In genomic region chr4:142927328-142928108, GRCm38 (mm10) we compare ENCODE assay signal across 15 mouse cellular contexts.
DNase-seq lines count a peak whose midpoint lies in the region; ATAC-seq and TF ChIP-seq lines count a peak whose summit lies in the region.
"Had no signal": no experiment of that assay in that cellular context is flagged by ENCODE, and none has a peak within 500 bp of the region (broad histone marks: within the 10 kb centered on the region; RNA-seq: fewer than 3 reads in every experiment).

No protein-coding gene starts in this region.

- no peaks in the 10 kb centered on the region for H3K36me3 ChIP-seq in lung, embryonic 14.5 days (ENCODE audit: insufficient read depth)
- H3K36me3 ChIP-seq: liver, embryonic 13.5 days had no signal

- no peaks in the 10 kb centered on the region for H3K27me3 ChIP-seq in lung, embryonic 14.5 days (ENCODE audit: insufficient read depth, low read length)
- H3K27me3 ChIP-seq: liver, embryonic 13.5 days had no signal

- no peak overlapping the region for H3K4me2 ChIP-seq in lung, embryonic 14.5 days
- H3K4me2 ChIP-seq: liver, embryonic 13.5 days had no signal

- TF ChIP-seq CTCF in lung, embryonic 14.5 days (IDR thresholded peaks at IDR 0.05; ENCODE audit: low read depth), result no peak

- no peaks in the 10 kb centered on the region for H3K4me1 ChIP-seq in lung, embryonic 14.5 days (ENCODE audit: insufficient read depth)
- H3K4me1 ChIP-seq: liver, embryonic 13.5 days had no signal

- H3K4me3 ChIP-seq in lung, embryonic 14.5 days (ENCODE audit: low read depth, low read length), result no peak overlapping the region
- H3K4me3 ChIP-seq: liver, embryonic 13.5 days; myocyte had no signal

- H3K9me3 ChIP-seq in lung, embryonic 14.5 days (ENCODE audit: low read depth, low read length), result no peaks in the 10 kb centered on the region

- ATAC-seq in cerebellum, adult (ENCODE audit: insufficient number of reproducible peaks, low FRiP score, low TSS enrichment), result no peak
- ATAC-seq in lung, embryonic 14.5 days (ENCODE audit: insufficient read depth), result no peak

- no peak overlapping the region for H3K9ac ChIP-seq in lung, embryonic 14.5 days
- H3K9ac ChIP-seq: liver, embryonic 13.5 days had no signal

- WGBS in lung, embryonic 14.5 days, result 69% methylated on average over 7 of the region's 7 CpGs

- H3K27ac ChIP-seq in lung, embryonic 14.5 days (ENCODE audit: low read depth), result no peak overlapping the region
- H3K27ac ChIP-seq: liver, embryonic 13.5 days had no signal

- peak; percentile 25 for DNase-seq in cerebellum, adult 11 months
- DNase-seq in lung, embryonic 14.5 days, result peak; percentile 56
- DNase-seq in lung, postnatal 4 days, result no peak
- peak; percentile 45 to 67 for DNase-seq in right cerebral cortex, postnatal 10 days (ENCODE audit: low spot score in 2 of 2)
- no peak for DNase-seq in right cerebral cortex, adult 2 months (ENCODE audit: low spot score in 2 of 2)
- no peak for DNase-seq in Muller cell, postnatal 12 days (ENCODE audit: inconsistent ontology term)
- DNase-seq in spleen, postnatal 36 days (ENCODE audit: low spot score in 2 of 2), result no peak
- DNase-seq: adrenal gland, postnatal 10 days; kidney, adult 18-20 months; kidney, postnatal 14 days; liver, embryonic 13.5 days; right cerebral cortex, postnatal 14 days; thymus, postnatal 4 days had no signal

Comparison
In these comparisons a context has a peak if more than half of its experiments do, and no peak if none do; other contexts are left out.
1. DNase-seq: peak in cerebellum, adult 11 months (single experiment), lung, embryonic 14.5 days (single experiment) and right cerebral cortex, postnatal 10 days (2 of 2); none in lung, postnatal 4 days (0 of 2), right cerebral cortex, adult 2 months (0 of 2), Muller cell, postnatal 12 days (single experiment) and spleen, postnatal 36 days (0 of 2).